In genomic region chr2:158247852-158248251, GRCm38 (mm10) we compare ENCODE assay signal across 23 mouse cellular contexts. TPM values are rescaled to one million over a fixed set of nuclear protein-coding genes. Genes with fewer than 3 reads are reported as not detected.
"Had no signal": no experiment of that assay in that cellular context is flagged by ENCODE, and none has a peak within 500 bp of the region (broad histone marks: within the 10 kb centered on the region; RNA-seq: fewer than 3 reads in every experiment).

No protein-coding gene starts in this region.

- H3K4me3 ChIP-seq: lung, embryonic 15.5 days; megakaryocyte, embryonic 14.5 days; midbrain, embryonic 10.5 days; midbrain, embryonic 13.5 days had no signal

- H3K36me3 ChIP-seq: lung, embryonic 15.5 days; midbrain, embryonic 10.5 days; midbrain, embryonic 13.5 days had no signal

- H3K27me3 ChIP-seq: lung, embryonic 15.5 days; midbrain, embryonic 13.5 days had no signal

- DNase-seq: right cerebral cortex, adult 18-20 months; right cerebral cortex, postnatal 14 days; right cerebral cortex, postnatal 4 days; spleen, adult 18-20 months; thymus, adult 2 months; thymus, postnatal 14 days; thymus, postnatal 4 days had no signal

- H3K4me1 ChIP-seq: midbrain, embryonic 13.5 days had no signal

- H3K9ac ChIP-seq: liver, embryonic 14.5 days; lung, embryonic 15.5 days; midbrain, embryonic 13.5 days had no signal

- H3K27ac ChIP-seq: liver, embryonic 14.5 days; lung, embryonic 15.5 days; midbrain, embryonic 10.5 days; midbrain, embryonic 13.5 days had no signal

- H3K9me3 ChIP-seq: lung, embryonic 15.5 days; midbrain, embryonic 10.5 days; midbrain, embryonic 13.5 days had no signal

- H3K4me2 ChIP-seq: liver, embryonic 11.5 days; lung, embryonic 15.5 days; midbrain, embryonic 13.5 days had no signal

- ATAC-seq: midbrain, embryonic 13.5 days; midbrain, embryonic 16.5 days had no signal

RNA-seq across cellular contexts. Expression of gene Bpi, which starts 10.0 kb away (rescaled TPM):
- total RNA-seq: layer of hippocampus, adult 18-20 months; layer of hippocampus, postnatal 25 days; left cerebral cortex, adult 18-20 months; left cerebral cortex, postnatal 25 days; monocyte, adult 5-6 weeks had no signal
- polyA plus RNA-seq: kidney, embryonic 16.5 days; limb, embryonic 11.5 days; liver, embryonic 11.5 days; liver, embryonic 14.5 days; lung, embryonic 15.5 days; midbrain, embryonic 10.5 days; midbrain, embryonic 13.5 days; midbrain, embryonic 16.5 days; neural tube, embryonic 11.5 days; stomach, embryonic 16.5 days had no signal

RNA-seq across cellular contexts. Expression of gene D630003M21Rik, which starts 18.8 kb away (rescaled TPM):
- total RNA-seq: monocyte, adult 5-6 weeks had no signal
